Mouse (Mus musculus) limb, embryonic 14.5 days (tissue): ENCODE measurements at regions not wholly inside any gene's neighbourhood (a gene's known extent, or its start where the extent isn't known, plus 50 kb on each side); places are given as distances from the start of the nearest gene placed in this dataset.

Experiments used
- ATAC-seq: fragments of 200-750 bp; cut with Nextera tagmentation; 2 replicates; pipeline ENCODE4 v1.8.0; 2017; ENCODE audit warnings: low read depth, moderate number of reproducible peaks, moderate TSS enrichment; ENCODE audit not compliant: low FRiP score
- DNase-seq: peaks from one replicate; pipeline ENCODE4 v3.0.0-alpha.2; 2015; ENCODE audit warnings: low spot score
- H3K27ac ChIP-seq: fragments of 300-500 bp; sonication (generic); replicated peaks from 2 replicates; pipeline ENCODE4 v1.5.1; 2014; ENCODE audit warnings: low read depth, mild to moderate bottlenecking, low read length, moderate library complexity, mixed read lengths
- H3K27me3 ChIP-seq: fragments of 300-500 bp; sonication (generic); 2 replicates; pipeline ENCODE4 v1.6.1; 2014; ENCODE audit warnings: low read length, mixed read lengths; ENCODE audit not compliant: control insufficient read depth, insufficient read depth
- H3K36me3 ChIP-seq: fragments of 300-500 bp; sonication (generic); 2 replicates; pipeline ENCODE4 v1.6.1; 2014; ENCODE audit warnings: mild to moderate bottlenecking, low read length, moderate library complexity, mixed read lengths; ENCODE audit not compliant: control insufficient read depth, insufficient read depth
- H3K4me1 ChIP-seq: fragments of 300-500 bp; sonication (generic); 2 replicates; pipeline ENCODE4 v1.6.1; 2014; ENCODE audit warnings: antibody characterized with exemption, low read length, mixed read lengths; ENCODE audit not compliant: control insufficient read depth, insufficient read depth
- H3K4me2 ChIP-seq: fragments of 300-500 bp; sonication (generic); replicated peaks from 2 replicates; pipeline ENCODE4 v1.6.1; 2014; ENCODE audit warnings: low read depth, mild to moderate bottlenecking, low read length, moderate library complexity; ENCODE audit not compliant: severe bottlenecking
- H3K4me3 ChIP-seq: fragments of 300-500 bp; sonication (generic); replicated peaks from 2 replicates; pipeline ENCODE4 v1.5.1; 2014; ENCODE audit warnings: low read length
- H3K9ac ChIP-seq: fragments of 300-500 bp; sonication (generic); 2 replicates; pipeline ENCODE4 v1.6.1; 2014; ENCODE audit warnings: mild to moderate bottlenecking, low read depth, low read length, moderate library complexity; ENCODE audit not compliant: severe bottlenecking
- H3K9me3 ChIP-seq: fragments of 300-500 bp; sonication (generic); 2 replicates; pipeline ENCODE4 v1.6.1; 2016; ENCODE audit warnings: low read length; ENCODE audit not compliant: control insufficient read depth
- POLR2A ChIP-seq: fragments of 200-500 bp; IDR thresholded peaks from 2 replicates; pipeline ENCODE4 v1.8.0; 2012; ENCODE audit warnings: inconsistent platforms, mild to moderate bottlenecking, moderate library complexity, borderline replicate concordance; ENCODE audit not compliant: insufficient read depth, insufficient read length; ENCODE audit errors: extremely low read depth
- WGBS: fragments of 180-500 bp; shearing (Covaris S2); extraction: QIAGEN DNeasy Blood & Tissue Kit; methylation state at CpG from one replicate; pipeline ENCODE4 v1.1.7; 2014; 5-methylcytosine and 5-hydroxymethylcytosine counted together

GRCm38 (mm10) chrX:99391628-99392027 lies 79.4 kb downstream of the Pja1 start:
- H3K4me3 ChIP-seq = no peak overlapping the region
- no peak for ATAC-seq
- no peaks in the 10 kb centered on the region for H3K36me3 ChIP-seq
- no peak overlapping the region for H3K9ac ChIP-seq
- no peak for DNase-seq
- H3K27me3 ChIP-seq = no peaks in the 10 kb centered on the region; the same call in 1 of the 2 replicates
- no peaks in the 10 kb centered on the region for H3K9me3 ChIP-seq
- WGBS = 66% methylated on average over 6 of the region's 6 CpGs
- peaks cover 20% of the 10 kb centered on the region for H3K4me1 ChIP-seq
- TF ChIP-seq POLR2A = no peak
- H3K4me2 ChIP-seq = no peak overlapping the region
- peak overlapping the region; percentile 13; the same call in 1 of the 2 replicates for H3K27ac ChIP-seq

GRCm38 (mm10) chrX:99390462-99390838 lies 80.6 kb downstream of the Pja1 start:
- no peak overlapping the region for H3K9ac ChIP-seq

GRCm38 (mm10) chrX:99389778-99390461 lies 81.2 kb downstream of the Pja1 start:
- ATAC-seq = peak; percentile 71
- Histone ChIP-seq H3K4me1 (peaks cover 13% of the 10 kb centered on the region), H3K9me3 (no peaks in the 10 kb centered on the region), H3K36me3 (no peaks in the 10 kb centered on the region), H3K27ac (no peak overlapping the region; the same call in 1 of the 2 replicates), H3K4me3 (no peak overlapping the region), H3K9ac (no peak overlapping the region), H3K27me3 (no peaks in the 10 kb centered on the region; the same call in 1 of the 2 replicates), H3K4me2 (no peak overlapping the region)
- DNase-seq = no peak
- WGBS = 39% methylated on average over 12 of the region's 12 CpGs
- TF ChIP-seq POLR2A = no peak

More at GRCm38 (mm10) chrX:99390462-99390838, 80.6 kb downstream of the Pja1 start:
- H3K27me3 ChIP-seq = no peaks in the 10 kb centered on the region; the same call in 1 of the 2 replicates
- no peak overlapping the region for H3K4me3 ChIP-seq
- peaks cover 13% of the 10 kb centered on the region for H3K4me1 ChIP-seq
- H3K36me3 ChIP-seq = no peaks in the 10 kb centered on the region
- no peak overlapping the region; the same call in 1 of the 2 replicates for H3K27ac ChIP-seq
- TF ChIP-seq POLR2A = no peak
- ATAC-seq = 0 out of 2 replicates have a peak, but pooled peaks have one; percentile 26
- H3K9me3 ChIP-seq = no peaks in the 10 kb centered on the region
- 33% methylated on average over 1 of the region's 2 CpGs for WGBS
- no peak overlapping the region for H3K4me2 ChIP-seq
- DNase-seq = no peak

GRCm38 (mm10) chrX:99370711-99371110 lies 100.4 kb downstream of the Pja1 start:
- TF ChIP-seq POLR2A = no peak
- DNase-seq (no peak), ATAC-seq (no peak)
- Histone ChIP-seq H3K4me3 (no peak overlapping the region), H3K27ac (no peak overlapping the region), H3K4me2 (no peak overlapping the region), H3K36me3 (no peaks in the 10 kb centered on the region), H3K9me3 (no peaks in the 10 kb centered on the region), H3K9ac (no peak overlapping the region), H3K27me3 (peaks cover 6% of the 10 kb centered on the region; the same call in 1 of the 2 replicates), H3K4me1 (no peaks in the 10 kb centered on the region)
- WGBS = 86% methylated on average over 5 of the region's 5 CpGs

- ATAC-seq (no peak), DNase-seq (no peak)
- H3K4me3 ChIP-seq = no peak overlapping the region
- no peaks in the 10 kb centered on the region for H3K4me1 ChIP-seq
- H3K27ac ChIP-seq = no peak overlapping the region
- H3K9ac ChIP-seq = no peak overlapping the region
- H3K27me3 ChIP-seq = peaks cover 6% of the 10 kb centered on the region; the same call in 1 of the 2 replicates
- no peak overlapping the region for H3K4me2 ChIP-seq
- H3K36me3 ChIP-seq = no peaks in the 10 kb centered on the region
- WGBS = 72% methylated on average over 6 of the region's 6 CpGs
- H3K9me3 ChIP-seq = no peaks in the 10 kb centered on the region
- no peak for TF ChIP-seq POLR2A
These were observed 101.7 kb downstream of the Pja1 start for GRCm38 (mm10) chrX:99369258-99369900.
